Mouse (Mus musculus) intestine, postnatal 0 days (tissue): ENCODE results near the gene Gm1113. TPM values are rescaled to one million over a fixed set of nuclear protein-coding genes. Genes with fewer than 3 reads are reported as not detected.

Source experiments
- ATAC-seq: fragments of 200-750 bp; cut with Nextera tagmentation; 2 replicates; pipeline ENCODE4 v1.8.0; 2017; ENCODE audit warnings: mild to moderate bottlenecking, moderate TSS enrichment, moderate library complexity
- H3K27ac ChIP-seq: fragments of 300-500 bp; sonication (generic); 2 replicates; pipeline ENCODE4 v1.5.1; 2014; ENCODE audit warnings: mild to moderate bottlenecking, low read depth, low read length, moderate library complexity
- H3K27me3 ChIP-seq: fragments of 300-500 bp; sonication (generic); replicated peaks from 2 replicates; pipeline ENCODE4 v1.6.1; 2014; ENCODE audit warnings: low read length, mixed read lengths; ENCODE audit not compliant: control insufficient read depth, insufficient read depth
- H3K36me3 ChIP-seq: fragments of 300-500 bp; sonication (generic); 2 replicates; pipeline ENCODE4 v1.6.1; 2014; ENCODE audit warnings: mild to moderate bottlenecking, moderate library complexity; ENCODE audit not compliant: control insufficient read depth, insufficient read depth
- H3K4me1 ChIP-seq: fragments of 300-500 bp; sonication (generic); replicated peaks from 2 replicates; pipeline ENCODE4 v1.6.1; 2014; ENCODE audit warnings: antibody characterized with exemption, low read length, mixed read lengths; ENCODE audit not compliant: control insufficient read depth, insufficient read depth
- H3K4me2 ChIP-seq: fragments of 300-500 bp; sonication (generic); replicated peaks from 2 replicates; pipeline ENCODE4 v1.6.1; 2014; ENCODE audit warnings: low read depth, mild to moderate bottlenecking, moderate library complexity
- H3K4me3 ChIP-seq: fragments of 300-500 bp; sonication (generic); 2 replicates; pipeline ENCODE4 v1.5.1; 2014; ENCODE audit warnings: low read depth, low read length
- H3K9ac ChIP-seq: fragments of 300-500 bp; sonication (generic); 2 replicates; pipeline ENCODE4 v1.6.1; 2014; ENCODE audit warnings: mild to moderate bottlenecking, low read depth, low read length
- H3K9me3 ChIP-seq: fragments of 300-500 bp; sonication (generic); 2 replicates; pipeline ENCODE4 v1.6.1; 2016; ENCODE audit warnings: mixed run types; ENCODE audit not compliant: control insufficient read depth
- CTCF ChIP-seq: sonication (generic); IDR thresholded peaks from 2 replicates; pipeline ENCODE4 v1.5.1; 2016; ENCODE audit warnings: low read depth, mild to moderate bottlenecking, control low read depth, antibody characterized with exemption, moderate library complexity
- WGBS: fragments of 180-500 bp; shearing (Covaris S2); extraction: QIAGEN DNeasy Blood & Tissue Kit; methylation state at CpG from one replicate; pipeline ENCODE4 v1.1.7; 2014; 5-methylcytosine and 5-hydroxymethylcytosine counted together
- polyA plus RNA-seq: library from polyadenylated mRNA; unstranded; fragments of >200 nt; fragmentation: Nextera tagmentation; extraction: Ambion mirVana; gene quantifications from 2 replicates; pipeline ENCODE4 v1.2.1, GENCODE M21; 2015

The Gm1113 gene
- polyA plus RNA-seq = not detected in 2 replicates

GRCm38 (mm10) chr9:35518169-35518568 is at the start of gene Gm1113:
Gene Gm1113 (minus strand): TSS chr9:35518269.
- no peak within 1 kb of the TSS for H3K4me2 ChIP-seq
- ATAC-seq = no peak
- no peaks in the 10 kb centered on the region for H3K9me3 ChIP-seq
- H3K9ac ChIP-seq = no peak within 1 kb of the TSS
- no peak within 1 kb of the TSS for H3K4me3 ChIP-seq
- H3K27ac ChIP-seq = no peak within 1 kb of the TSS
- whole genome bisulfite sequencing = 59% methylated on average over 3 of the region's 3 CpGs
- no peaks in the 10 kb centered on the region for H3K27me3 ChIP-seq
- no peak for TF ChIP-seq CTCF
- H3K4me1 ChIP-seq = no peaks in the 10 kb centered on the region
- H3K36me3 ChIP-seq = no peaks in the 10 kb centered on the region

GRCm38 (mm10) chr9:35564536-35565240 is 46.6 kb upstream of the Gm1113 start:
- H3K4me2 ChIP-seq = no peak overlapping the region
- peaks cover 5% of the 10 kb centered on the region; the same call in 1 of the 2 replicates for H3K4me1 ChIP-seq
- WGBS = 87% methylated on average over 5 of the region's 5 CpGs

DNA sequence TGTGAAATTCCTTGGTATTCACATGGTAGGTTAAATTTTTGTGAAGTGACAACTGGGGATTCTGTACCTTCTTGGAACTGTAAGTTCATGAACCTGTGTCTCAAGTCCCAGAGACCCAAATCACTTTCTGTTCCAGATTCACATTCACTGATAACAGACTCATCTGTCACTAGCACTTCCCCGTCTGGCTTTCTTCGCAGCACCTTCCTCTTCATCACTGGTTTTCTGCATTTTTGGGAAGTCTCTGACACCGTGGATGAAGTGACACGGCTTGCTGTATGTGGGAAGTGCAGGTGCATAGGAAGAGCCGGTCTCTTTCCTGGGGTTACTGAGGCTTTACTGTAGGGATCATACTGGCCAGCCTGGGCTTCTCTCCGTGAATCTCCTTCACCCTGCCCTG is 43.5 kb upstream of the Gm1113 start:
- no peak for TF ChIP-seq CTCF
- ATAC-seq = no peak
- no peaks in the 10 kb centered on the region for H3K9me3 ChIP-seq
- H3K27ac ChIP-seq = no peak overlapping the region
- no peak overlapping the region for H3K4me2 ChIP-seq
- H3K9ac ChIP-seq = no peak overlapping the region
- H3K4me1 ChIP-seq = peaks cover 11% of the 10 kb centered on the region; the same call in 1 of the 2 replicates
- peaks cover 16% of the 10 kb centered on the region for H3K36me3 ChIP-seq
- no peak overlapping the region for H3K4me3 ChIP-seq
- H3K27me3 ChIP-seq = peaks cover 14% of the 10 kb centered on the region
- 85% methylated on average over 6 of the region's 6 CpGs for WGBS

More at GRCm38 (mm10) chr9:35564536-35565240, 46.6 kb upstream of the Gm1113 start:
- no peaks in the 10 kb centered on the region for H3K9me3 ChIP-seq
- ATAC-seq = no peak
- no peak overlapping the region for H3K4me3 ChIP-seq
- H3K9ac ChIP-seq = no peak overlapping the region
- no peak for TF ChIP-seq CTCF
- no peaks in the 10 kb centered on the region for H3K27me3 ChIP-seq
- no peak overlapping the region for H3K27ac ChIP-seq
- peaks cover 18% of the 10 kb centered on the region for H3K36me3 ChIP-seq

DNA sequence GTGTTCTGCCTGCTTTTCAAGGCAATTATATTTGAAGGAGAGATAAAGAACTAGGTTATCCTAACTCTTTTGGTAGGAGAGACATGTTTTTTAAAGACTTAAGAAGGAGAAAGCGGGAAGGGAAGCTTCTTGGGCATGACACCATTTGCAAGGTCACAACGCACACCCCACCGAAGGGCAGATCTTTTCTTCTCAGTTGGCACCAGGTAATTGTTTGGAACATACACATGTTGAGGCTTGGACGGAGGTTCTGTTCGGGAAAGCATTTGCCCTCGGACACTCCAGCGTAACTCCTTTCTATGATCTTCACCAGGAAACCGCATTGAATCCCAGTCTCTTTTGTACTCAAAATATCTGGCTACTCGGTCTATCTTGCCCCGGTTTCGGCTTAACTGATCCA is 43.0 kb upstream of the Gm1113 start:
- no peak for TF ChIP-seq CTCF
- 91% methylated on average over 11 of the region's 11 CpGs for WGBS
- Histone ChIP-seq H3K27ac (no peak overlapping the region), H3K9ac (no peak overlapping the region), H3K4me2 (no peak overlapping the region), H3K4me3 (no peak overlapping the region), H3K9me3 (no peaks in the 10 kb centered on the region), H3K4me1 (peaks cover 11% of the 10 kb centered on the region; the same call in 1 of the 2 replicates), H3K27me3 (peaks cover 14% of the 10 kb centered on the region), H3K36me3 (peaks cover 13% of the 10 kb centered on the region; the same call in 1 of the 2 replicates)
- ATAC-seq = no peak

DNA sequence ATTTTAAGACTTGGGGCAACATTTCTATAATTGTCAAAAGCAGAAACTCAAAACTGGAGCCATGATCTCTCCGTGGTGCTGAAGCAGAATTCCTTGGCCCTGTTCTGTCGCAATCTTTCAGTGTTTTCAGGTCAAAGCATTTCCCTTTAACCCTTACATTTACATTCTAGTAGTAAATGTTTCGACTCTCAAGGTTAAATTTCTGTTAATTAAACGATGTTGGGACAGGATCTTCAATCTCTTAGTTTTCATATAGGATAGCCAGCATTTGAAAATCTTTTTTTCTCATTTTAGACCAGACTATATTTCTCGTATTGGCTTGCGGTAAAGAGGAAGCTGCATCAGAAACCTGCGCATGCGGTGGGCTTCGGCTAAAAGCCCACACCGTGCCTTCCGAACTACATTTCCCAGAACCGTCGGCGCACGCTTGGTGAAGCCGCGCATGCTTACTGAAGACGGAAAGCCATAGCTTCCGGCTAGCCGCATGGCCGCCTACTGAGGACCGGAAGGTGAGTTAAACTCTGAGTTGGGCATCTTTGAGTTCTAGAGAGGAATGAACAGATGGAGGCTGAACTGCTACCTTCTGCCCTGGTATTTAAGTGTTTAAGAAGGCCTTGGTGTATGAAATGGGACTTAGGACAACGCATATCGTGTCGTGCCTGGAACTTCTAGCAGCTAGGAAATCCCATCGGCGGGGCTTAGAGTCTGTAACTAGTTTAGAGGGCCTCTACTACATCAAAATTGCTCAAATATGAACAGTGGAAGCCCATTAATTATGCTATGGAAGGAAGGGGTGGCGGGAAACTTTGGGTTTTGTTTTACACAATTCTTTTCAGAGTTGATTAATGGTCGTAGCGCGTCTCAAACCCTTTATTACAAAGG is 41.2 kb upstream of the Gm1113 start:
- peaks cover 14% of the 10 kb centered on the region for H3K27me3 ChIP-seq
- peak overlapping the region; percentile 65 for H3K4me3 ChIP-seq
- peaks cover 6% of the 10 kb centered on the region; the same call in 1 of the 2 replicates for H3K36me3 ChIP-seq
- 2% methylated on average over 31 of the region's 31 CpGs for WGBS
- no peaks in the 10 kb centered on the region for H3K9me3 ChIP-seq
- ATAC-seq = peak; percentile 79
- peaks cover 11% of the 10 kb centered on the region; the same call in 1 of the 2 replicates for H3K4me1 ChIP-seq
- H3K9ac ChIP-seq = no peak overlapping the region; the same call in 1 of the 2 replicates
- TF ChIP-seq CTCF = no peak
- H3K27ac ChIP-seq = no peak overlapping the region
- H3K4me2 ChIP-seq = peak overlapping the region; percentile 97
